Mouse (Mus musculus) C2C12 (cell line): ENCODE data around the gene Spag6.

ENCODE experiments used
- CEBPB ChIP-seq: IDR thresholded peaks from one replicate; pipeline ENCODE4 v1.6.1; 2011; ENCODE audit warnings: low read depth, mild to moderate bottlenecking, control low read depth, moderate library complexity
- CTCF ChIP-seq: IDR thresholded peaks from one replicate; pipeline ENCODE4 v1.5.1; 2011; ENCODE audit not compliant: control insufficient read depth, insufficient read depth, insufficient read length
- MYOD1 ChIP-seq: IDR thresholded peaks from one replicate; pipeline ENCODE4 v1.6.1; 2011; ENCODE audit warnings: low read depth; ENCODE audit not compliant: control insufficient read depth, insufficient read length
- USF1 ChIP-seq: IDR thresholded peaks from one replicate; pipeline ENCODE4 v1.6.1; 2011; ENCODE audit warnings: low read depth, mild to moderate bottlenecking, control low read depth, moderate library complexity

DNA sequence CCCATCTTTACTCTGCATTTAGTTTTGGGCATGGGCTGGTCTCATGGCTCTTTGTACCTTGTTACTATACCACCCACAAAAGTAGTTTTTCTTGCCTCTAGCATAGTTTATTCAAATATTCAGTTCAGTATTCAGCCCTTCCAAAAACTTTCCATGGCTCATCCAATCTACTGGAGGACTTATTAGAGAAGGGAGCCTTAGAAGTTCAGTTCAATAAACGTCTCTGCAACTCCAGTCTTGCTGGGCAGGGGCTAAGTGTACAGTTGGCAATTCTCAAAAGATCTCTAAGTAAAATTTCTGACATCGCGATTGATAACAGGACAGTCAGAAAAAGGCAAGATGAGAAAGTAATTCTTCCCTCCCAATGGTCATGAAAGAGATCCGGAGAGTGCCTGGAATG lies 13.3 kb upstream of the Spag6 start:
- TF ChIP-seq CEBPB (no peak), CTCF (no peak), MYOD1 (no peak), USF1 (no peak)
